Mouse (Mus musculus) limb, embryonic 15.5 days (tissue): ENCODE data around the gene Sart1. TPM values are rescaled to one million over a fixed set of nuclear protein-coding genes. Genes with fewer than 3 reads are reported as not detected.
"Not testable (repeated sequence)": the region's sequence is repeated elsewhere in the genome, so short reads cannot be mapped to it uniquely, and the experiment has no call there.

Experiments used
- ATAC-seq: fragments of 200-750 bp; cut with Nextera tagmentation; 2 replicates; pipeline ENCODE4 v1.8.0; 2017; ENCODE audit warnings: low read depth, moderate TSS enrichment; ENCODE audit not compliant: insufficient number of reproducible peaks, low FRiP score, low TSS enrichment
- H3K27ac ChIP-seq: fragments of 300-500 bp; sonication (generic); 2 replicates; pipeline ENCODE4 v1.5.1; 2015; ENCODE audit warnings: moderate library complexity, mild to moderate bottlenecking, inconsistent platforms
- H3K27me3 ChIP-seq: fragments of 300-500 bp; sonication (generic); 2 replicates; pipeline ENCODE4 v1.6.1; 2015; ENCODE audit warnings: inconsistent platforms
- H3K36me3 ChIP-seq: fragments of 300-500 bp; sonication (generic); 2 replicates; pipeline ENCODE4 v1.6.1; 2015; ENCODE audit warnings: inconsistent platforms
- H3K4me1 ChIP-seq: fragments of 300-500 bp; sonication (generic); 2 replicates; pipeline ENCODE4 v1.6.1; 2015; ENCODE audit warnings: inconsistent platforms
- H3K4me2 ChIP-seq: fragments of 300-500 bp; sonication (generic); 2 replicates; pipeline ENCODE4 v1.6.1; 2015; ENCODE audit warnings: mild to moderate bottlenecking, inconsistent platforms
- H3K4me3 ChIP-seq: fragments of 300-500 bp; sonication (generic); 2 replicates; pipeline ENCODE4 v1.5.1; 2015; ENCODE audit warnings: mild to moderate bottlenecking, inconsistent platforms
- H3K9ac ChIP-seq: fragments of 300-500 bp; sonication (generic); 2 replicates; pipeline ENCODE4 v1.6.1; 2015; ENCODE audit warnings: inconsistent platforms
- H3K9me3 ChIP-seq: fragments of 300-500 bp; sonication (generic); 2 replicates; pipeline ENCODE4 v1.6.1; 2016; ENCODE audit warnings: inconsistent platforms
- WGBS: fragments of 180-500 bp; shearing (Covaris S2); methylation state at CpG from one replicate; pipeline ENCODE4 v1.1.7; 2015; 5-methylcytosine and 5-hydroxymethylcytosine counted together
- polyA plus RNA-seq: library from polyadenylated mRNA; unstranded; fragments of >200 nt; fragmentation: Nextera tagmentation; extraction: Ambion mirVana; gene quantifications from 2 replicates; pipeline ENCODE4 v1.2.1, GENCODE M21; 2015

Sart1 gene
- polyA plus RNA-seq, 1 experiment from 2014 or later = 72.1 TPM

GRCm38 (mm10) chr19:5366175-5367052, 22.1 kb downstream of the Sart1 start, which contains the start of gene Eif1ad:
Gene Eif1ad (plus strand): TSS chr19:5366741.
- H3K27me3 ChIP-seq = no peaks in the 10 kb centered on the region
- peak within 1 kb of the TSS; percentile 98 for H3K27ac ChIP-seq
- WGBS = under 1% methylated on average over 78 of the region's 92 CpGs
- H3K4me3 ChIP-seq = peak within 1 kb of the TSS; percentile 97
- peaks cover 21% of the 10 kb centered on the region for H3K4me1 ChIP-seq
- H3K9ac ChIP-seq = peak within 1 kb of the TSS; percentile 90
- no peaks in the 10 kb centered on the region for H3K9me3 ChIP-seq
- peak; percentile 92 for ATAC-seq
- peak within 1 kb of the TSS; percentile 88 for H3K4me2 ChIP-seq
- H3K36me3 ChIP-seq = peaks cover 46% of the 10 kb centered on the region

GRCm38 (mm10) chr19:5365751-5366150, 22.8 kb downstream of the Sart1 start:
- 18% methylated on average over 11 of the region's 11 CpGs for WGBS

GRCm38 (mm10) chr19:5364124-5364523, 24.4 kb downstream of the Sart1 start:
- Histone ChIP-seq H3K36me3 (peaks cover 26% of the 10 kb centered on the region), H3K4me3 (no peak overlapping the region), H3K9me3 (no peaks in the 10 kb centered on the region), H3K27ac (no peak overlapping the region), H3K4me1 (peaks cover 21% of the 10 kb centered on the region), H3K27me3 (no peaks in the 10 kb centered on the region), H3K9ac (no peak overlapping the region), H3K4me2 (no peak overlapping the region)
- 96% methylated on average over 2 of the region's 2 CpGs for WGBS
- no peak for ATAC-seq

More at GRCm38 (mm10) chr19:5365751-5366150, 22.8 kb downstream of the Sart1 start:
- Histone ChIP-seq H3K4me3 (peak overlapping the region; percentile 97), H3K4me2 (peak overlapping the region; percentile 88), H3K9ac (peak overlapping the region; percentile 90), H3K36me3 (peaks cover 42% of the 10 kb centered on the region), H3K27me3 (no peaks in the 10 kb centered on the region), H3K4me1 (peaks cover 21% of the 10 kb centered on the region), H3K9me3 (no peaks in the 10 kb centered on the region), H3K27ac (peak overlapping the region; percentile 98)
- ATAC-seq = no peak

GRCm38 (mm10) chr19:5362186-5362585, 26.3 kb downstream of the Sart1 start:
- Histone ChIP-seq H3K9me3 (no peaks in the 10 kb centered on the region), H3K27ac (no peak overlapping the region), H3K36me3 (peaks cover 18% of the 10 kb centered on the region), H3K4me1 (peaks cover 7% of the 10 kb centered on the region), H3K4me3 (no peak overlapping the region), H3K4me2 (no peak overlapping the region), H3K27me3 (no peaks in the 10 kb centered on the region), H3K9ac (no peak overlapping the region)
- 77% methylated on average over 2 of the region's 2 CpGs for WGBS
- no peak for ATAC-seq

- H3K9ac ChIP-seq = no peak overlapping the region
- no CpG with 5 or more reads among the region's 1 CpGs for WGBS
- H3K4me2 ChIP-seq = no peak overlapping the region
- no peaks in the 10 kb centered on the region for H3K9me3 ChIP-seq
- H3K4me1 ChIP-seq = no peaks in the 10 kb centered on the region
- ATAC-seq = no peak
- H3K36me3 ChIP-seq = no peaks in the 10 kb centered on the region
- no peaks in the 10 kb centered on the region for H3K27me3 ChIP-seq
- no peak overlapping the region for H3K27ac ChIP-seq
- H3K4me3 ChIP-seq = no peak overlapping the region
Measured at GRCm38 (mm10) chr19:5356080-5356479, 32.4 kb downstream of the Sart1 start.

- ATAC-seq = no peak
- H3K9ac ChIP-seq = no peak overlapping the region
- no peaks in the 10 kb centered on the region for H3K9me3 ChIP-seq
- no peak overlapping the region for H3K4me2 ChIP-seq
- H3K4me1 ChIP-seq = peaks cover 8% of the 10 kb centered on the region
- no peaks in the 10 kb centered on the region for H3K36me3 ChIP-seq
- H3K4me3 ChIP-seq = no peak overlapping the region
- 83% methylated on average over 2 of the region's 2 CpGs for WGBS
- H3K27ac ChIP-seq = no peak overlapping the region
- peaks cover 10% of the 10 kb centered on the region; the same call in 1 of the 2 replicates for H3K27me3 ChIP-seq
Measured at GRCm38 (mm10) chr19:5353609-5354008, 34.9 kb downstream of the Sart1 start.

- 0 out of 2 replicates have a peak within 1 kb of the TSS, but pooled peaks have one; percentile 20 for H3K9ac ChIP-seq
- not testable (repeated sequence) for H3K9me3 ChIP-seq, ATAC-seq, H3K27ac ChIP-seq, H3K36me3 ChIP-seq
- H3K4me1 ChIP-seq = peaks cover 15% of the 10 kb centered on the region
- WGBS = 64% methylated on average over 6 of the region's 6 CpGs
- peak within 1 kb of the TSS; percentile 60 for H3K4me2 ChIP-seq
- peak within 1 kb of the TSS; percentile 37 for H3K4me3 ChIP-seq
- H3K27me3 ChIP-seq = peaks cover 13% of the 10 kb centered on the region; the same call in 1 of the 2 replicates
Measured at GRCm38 (mm10) chr19:5349502-5349873, 39.0 kb downstream of the Sart1 start, which contains the start of gene Cst6. Gene Cst6 (minus strand): TSS chr19:5349574.

- WGBS = 5% methylated on average over 34 of the region's 34 CpGs
- H3K36me3 ChIP-seq = no peaks in the 10 kb centered on the region
- H3K27ac ChIP-seq = no peak overlapping the region
- H3K4me1 ChIP-seq = peaks cover 15% of the 10 kb centered on the region
- peak overlapping the region; percentile 37 for H3K4me3 ChIP-seq
- ATAC-seq = peak; percentile 22; the same call in 1 of the 2 replicates
- H3K27me3 ChIP-seq = peaks cover 13% of the 10 kb centered on the region; the same call in 1 of the 2 replicates
- H3K9ac ChIP-seq = 0 out of 2 replicates have a peak overlapping the region, but pooled peaks have one; percentile 20
- H3K9me3 ChIP-seq = no peaks in the 10 kb centered on the region
- H3K4me2 ChIP-seq = peak overlapping the region; percentile 60
Measured at GRCm38 (mm10) chr19:5348526-5349501, 39.7 kb downstream of the Sart1 start.

- no peaks in the 10 kb centered on the region for H3K36me3 ChIP-seq
- peaks cover 13% of the 10 kb centered on the region; the same call in 1 of the 2 replicates for H3K27me3 ChIP-seq
- ATAC-seq = no peak
- no peaks in the 10 kb centered on the region for H3K9me3 ChIP-seq
- no peak overlapping the region for H3K27ac ChIP-seq
- no peak overlapping the region for H3K9ac ChIP-seq
- H3K4me1 ChIP-seq = peaks cover 15% of the 10 kb centered on the region
- H3K4me2 ChIP-seq = no peak overlapping the region
- WGBS = 69% methylated on average over 6 of the region's 6 CpGs
- no peak overlapping the region for H3K4me3 ChIP-seq
Measured at GRCm38 (mm10) chr19:5348064-5348463, 40.4 kb downstream of the Sart1 start.

- Histone ChIP-seq H3K27ac (no peak overlapping the region), H3K4me1 (peaks cover 15% of the 10 kb centered on the region), H3K9ac (no peak overlapping the region), H3K4me3 (no peak overlapping the region), H3K4me2 (no peak overlapping the region), H3K36me3 (no peaks in the 10 kb centered on the region), H3K9me3 (no peaks in the 10 kb centered on the region), H3K27me3 (peaks cover 13% of the 10 kb centered on the region; the same call in 1 of the 2 replicates)
- no peak for ATAC-seq
- 67% methylated on average over 6 of the region's 6 CpGs for WGBS
Measured at GRCm38 (mm10) chr19:5345297-5346131, 43.0 kb downstream of the Sart1 start.

- H3K9me3 ChIP-seq = no peaks in the 10 kb centered on the region
- no peak overlapping the region for H3K9ac ChIP-seq
- 90% methylated on average over 7 of the region's 7 CpGs for WGBS
- H3K27me3 ChIP-seq = no peaks in the 10 kb centered on the region
- H3K4me1 ChIP-seq = no peaks in the 10 kb centered on the region
- no peak overlapping the region for H3K4me3 ChIP-seq
- no peak for ATAC-seq
- no peaks in the 10 kb centered on the region for H3K36me3 ChIP-seq
- H3K4me2 ChIP-seq = no peak overlapping the region
- H3K27ac ChIP-seq = no peak overlapping the region
Measured at GRCm38 (mm10) chr19:5341360-5341759, 47.1 kb downstream of the Sart1 start.
